Mouse (Mus musculus): ENCODE measurements around the gene Mlx.

The Mlx gene

DNA sequence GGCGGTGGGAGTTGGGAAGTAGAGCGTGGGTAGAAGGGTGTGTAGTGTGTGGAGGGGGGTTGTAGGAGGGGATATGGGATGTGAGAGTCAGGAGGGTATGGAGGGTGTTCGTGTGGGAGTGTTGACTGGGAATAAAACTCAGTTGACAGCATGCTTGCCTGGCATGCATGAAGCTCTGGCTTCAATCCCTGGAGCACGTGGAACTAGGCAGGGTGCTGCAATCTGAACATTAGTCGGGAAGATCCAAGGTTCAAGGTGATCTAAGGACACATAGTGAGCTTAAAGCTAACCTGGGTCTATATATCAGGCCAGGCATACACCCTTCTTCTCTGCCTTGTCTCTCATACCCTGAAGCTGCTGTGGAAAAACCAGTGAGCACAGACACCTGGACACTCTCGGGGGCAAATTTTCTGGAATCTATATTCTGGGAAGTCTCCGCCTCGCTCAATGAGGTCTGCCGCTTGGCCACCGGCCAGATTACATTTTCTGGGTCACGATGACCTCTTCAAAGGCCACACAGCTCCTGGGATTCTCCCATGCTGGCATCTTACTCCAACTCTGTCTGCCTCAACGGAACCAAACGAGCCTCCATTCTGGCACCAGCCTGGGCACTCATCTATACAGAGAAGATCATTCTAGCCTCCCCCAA, 47.3 kb downstream of the Mlx start:
- in situ Hi-C loops (cut with MboI, MseI): no loop called here

DNA sequence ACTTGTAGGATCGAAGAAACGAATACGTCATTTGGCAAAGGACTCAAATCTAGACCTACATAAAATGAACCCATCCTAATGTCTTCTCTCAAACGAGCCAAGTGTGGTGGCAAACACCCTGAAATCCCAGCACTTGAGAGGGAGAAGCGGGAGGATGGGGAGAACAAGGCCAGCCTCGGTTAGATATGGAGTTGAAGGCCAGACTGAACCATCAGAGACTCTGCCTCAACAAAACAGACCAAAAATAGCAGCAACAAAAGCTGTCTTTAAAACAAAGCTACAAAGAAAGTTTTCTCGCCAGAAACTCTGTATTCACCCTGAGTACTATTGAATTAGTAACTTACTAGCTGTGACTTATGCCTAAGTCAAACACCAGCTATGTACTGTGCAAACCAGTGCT, 49.9 kb downstream of the Mlx start:
- in situ Hi-C loops (cut with MboI, MseI): no loop called here

DNA sequence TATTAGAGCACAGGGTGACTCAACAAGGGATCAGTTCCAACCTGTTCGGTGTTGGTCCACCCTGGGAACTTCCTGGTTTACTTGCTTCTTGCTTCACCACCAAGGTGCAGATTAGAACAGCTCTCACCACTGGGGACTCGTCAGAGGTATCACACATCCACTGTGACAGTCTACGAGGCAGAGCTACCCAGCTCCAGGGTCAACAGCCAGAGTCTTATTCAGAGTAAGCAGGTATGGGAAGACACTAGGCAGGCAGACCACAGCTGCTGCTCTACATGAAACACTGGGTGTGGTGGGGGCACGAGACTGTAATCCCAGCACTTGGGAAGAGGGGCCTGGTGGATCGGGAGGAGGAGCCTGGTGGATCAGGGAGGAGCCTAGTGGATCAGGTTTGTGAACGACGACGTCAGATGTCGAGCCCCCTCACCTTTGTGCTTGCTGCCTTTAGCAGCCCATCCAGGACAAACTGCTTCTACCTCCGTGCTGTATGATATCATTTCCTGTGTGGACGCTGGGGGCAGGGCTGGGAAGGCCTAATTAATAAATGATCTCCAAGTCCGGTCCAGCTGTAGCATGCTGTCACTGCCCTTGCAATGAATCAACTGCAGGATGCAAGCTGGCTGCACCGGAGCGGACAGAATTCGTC, 51.6 kb downstream of the Mlx start:
- in situ Hi-C loops (cut with MboI, MseI): no loop called here

DNA sequence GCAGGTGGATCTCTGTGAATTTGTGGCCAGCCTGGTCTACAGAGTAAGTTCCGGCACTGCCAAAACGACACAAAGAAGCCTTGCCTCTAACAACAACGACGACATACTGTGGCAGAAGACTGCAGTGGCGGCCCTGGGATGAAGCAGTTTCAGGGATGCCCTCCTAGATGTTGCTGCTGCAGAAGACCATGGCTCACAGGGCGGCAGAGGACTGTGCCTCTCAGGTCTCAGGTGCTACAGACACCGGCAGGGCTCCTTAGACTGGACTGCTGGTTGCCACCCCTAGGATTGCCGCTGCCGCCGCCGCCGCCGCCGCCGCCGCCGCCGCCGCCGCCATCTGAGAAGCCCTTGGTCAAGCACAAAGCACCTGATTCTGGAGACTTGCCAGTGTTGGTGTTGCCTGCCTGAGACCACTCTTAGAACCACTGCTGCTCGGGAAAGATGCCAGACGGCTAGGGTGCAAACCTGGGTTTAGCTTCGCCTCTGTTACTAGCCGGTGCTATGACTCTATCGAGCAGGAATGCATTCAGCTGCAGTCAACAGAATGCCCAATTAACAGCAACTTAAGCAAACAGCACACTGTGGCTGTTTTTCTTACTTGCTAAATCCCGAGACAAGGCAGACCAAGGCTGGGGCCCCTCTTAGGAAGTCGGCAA, 53.2 kb downstream of the Mlx start:
- in situ Hi-C loops (cut with MboI, MseI): no loop called here

GRCm38 (mm10) chr11:101141088-101141487, 54.0 kb downstream of the Mlx start:
- in situ Hi-C loops (cut with MboI, MseI): no loop called here
